Mouse (Mus musculus) cerebral cortex, adult 2 months (tissue): Measurements from ENCODE around the gene Slc13a2.

Experiments
- WGBS: fragments of 180-500 bp; shearing (Covaris S2); methylation state at CpG from one replicate; pipeline ENCODE4 v1.1.7; 2018; 5-methylcytosine and 5-hydroxymethylcytosine counted together

Slc13a2 gene

DNA sequence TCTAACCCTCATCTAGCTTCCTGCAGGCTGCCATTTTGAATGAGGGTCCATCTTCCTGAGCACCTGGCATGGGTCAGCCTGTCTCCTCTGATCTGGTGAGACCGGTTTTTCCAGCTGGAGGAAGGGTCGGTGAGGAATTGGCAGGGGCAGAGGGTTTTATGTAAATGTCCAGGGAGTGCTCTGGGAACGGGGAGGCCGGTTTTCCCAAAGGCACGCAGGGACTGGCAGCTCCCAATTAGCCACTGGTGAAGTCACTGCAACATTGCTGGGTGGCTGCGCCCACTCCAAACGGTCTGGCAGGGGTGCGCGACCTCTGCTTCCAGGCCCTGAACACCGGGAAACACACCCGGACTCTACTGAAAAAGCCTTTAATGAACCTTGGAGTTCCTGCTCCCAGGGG, 25.1 kb downstream of the Slc13a2 start:
- WGBS = 64% methylated on average over 11 of the region's 11 CpGs

GRCm38 (mm10) chr11:78392728-78393127, 29.3 kb downstream of the Slc13a2 start:
- 88% methylated on average over 3 of the region's 3 CpGs for WGBS

- WGBS = 83% methylated on average over 14 of the region's 14 CpGs
These were observed 35.4 kb downstream of the Slc13a2 start, which contains the start of gene Foxn1 for GRCm38 (mm10) chr11:78386508-78387043. Gene Foxn1, minus strand, starts transcription at chr11:78386558.

DNA sequence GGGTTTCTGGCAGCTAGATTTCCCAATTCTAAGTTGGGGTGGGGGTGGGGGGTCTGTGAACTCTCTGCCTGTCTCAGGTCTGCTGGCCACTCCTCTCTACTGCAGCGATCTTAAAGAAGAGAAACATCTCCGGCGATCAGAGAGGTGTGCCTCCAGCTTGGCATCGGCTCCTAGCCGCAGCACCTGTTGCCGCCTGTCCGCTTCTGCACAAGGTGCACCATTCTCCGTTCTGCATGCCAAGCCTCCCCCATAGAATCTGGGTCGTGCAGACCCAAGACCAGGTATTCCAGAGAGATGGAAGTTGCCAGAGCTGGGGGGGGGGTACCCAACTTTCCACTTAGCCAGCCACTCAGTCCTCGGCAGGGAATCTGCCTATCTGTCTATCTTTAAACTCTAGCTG, 36.2 kb downstream of the Slc13a2 start:
- WGBS = 82% methylated on average over 10 of the region's 10 CpGs

- 63% methylated on average over 5 of the region's 5 CpGs for WGBS
These were observed 39.3 kb downstream of the Slc13a2 start for GRCm38 (mm10) chr11:78382701-78383100.

- WGBS = 58% methylated on average over 7 of the region's 7 CpGs
These were observed 39.7 kb downstream of the Slc13a2 start for GRCm38 (mm10) chr11:78382286-78382685.

DNA sequence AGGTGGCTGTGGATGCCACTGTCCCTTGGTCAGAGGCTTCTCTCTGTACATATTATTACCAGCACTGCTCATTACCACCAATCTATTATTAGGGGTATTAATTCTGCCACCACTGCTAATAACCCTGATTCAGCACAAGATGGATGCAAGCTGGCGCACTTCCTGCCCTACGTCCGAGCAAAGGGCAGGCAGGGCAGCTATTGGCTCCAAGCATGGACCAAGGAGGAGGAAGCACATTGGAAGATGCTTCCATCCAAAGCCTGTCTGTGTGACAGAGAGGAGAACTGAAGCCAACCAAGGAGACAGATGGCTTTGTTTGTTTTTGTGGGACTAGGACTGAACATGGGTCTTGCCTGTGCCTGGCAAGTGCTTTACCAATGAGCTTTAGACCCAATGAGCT, 41.0 kb downstream of the Slc13a2 start:
- 77% methylated on average over 3 of the region's 3 CpGs for WGBS

GRCm38 (mm10) chr11:78380351-78380750, 41.7 kb downstream of the Slc13a2 start:
- 72% methylated on average over 4 of the region's 4 CpGs for WGBS

DNA sequence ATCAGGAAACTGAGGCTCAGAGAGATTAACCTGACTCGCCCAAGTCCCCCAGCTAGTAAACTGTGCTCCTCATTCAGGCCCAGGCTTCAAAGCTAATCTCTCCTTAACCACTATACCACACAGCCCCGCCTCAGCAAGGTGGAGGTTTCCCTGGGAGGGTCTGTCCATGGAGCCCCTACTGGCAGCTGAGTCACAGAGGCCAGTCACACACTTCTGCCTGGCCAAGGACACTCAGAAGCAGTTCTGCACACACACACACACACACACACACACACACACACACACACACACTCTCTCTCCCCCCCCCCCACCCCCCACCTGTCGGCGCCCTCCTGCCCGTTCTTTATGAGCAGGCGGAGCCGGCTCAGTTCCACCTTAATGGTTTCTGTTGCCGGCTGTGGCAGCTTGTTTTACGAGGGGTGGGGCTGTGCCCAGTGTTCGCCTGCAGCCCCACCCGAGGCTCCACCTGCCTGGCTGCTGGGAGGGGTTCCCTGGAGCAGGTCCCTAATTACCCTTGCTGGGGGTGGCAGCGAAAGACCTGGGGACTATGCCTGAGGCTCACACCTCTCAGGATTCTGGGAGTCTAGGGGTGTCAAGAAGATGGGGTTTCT, 44.4 kb downstream of the Slc13a2 start:
- WGBS = 54% methylated on average over 10 of the region's 12 CpGs

DNA sequence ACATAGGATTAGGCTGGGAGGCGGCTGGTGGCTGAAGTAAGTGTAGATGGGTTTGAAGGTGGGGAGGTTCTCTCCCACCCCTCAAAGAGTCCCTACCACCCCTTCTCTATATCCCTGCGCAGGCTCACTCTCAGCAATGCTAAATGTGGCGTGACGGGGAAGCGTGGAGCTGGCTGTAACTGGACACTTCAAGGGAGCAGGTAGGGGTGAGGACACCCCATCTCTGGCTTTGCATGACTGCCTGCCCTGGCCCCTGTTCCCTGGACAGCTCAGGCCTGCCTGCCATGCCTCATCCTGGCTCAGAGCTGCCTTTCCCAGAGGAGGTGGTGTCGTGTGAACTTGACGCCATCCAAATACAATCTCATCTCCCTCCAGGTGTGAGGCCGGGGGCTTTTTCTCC, 47.9 kb downstream of the Slc13a2 start:
- 93% methylated on average over 8 of the region's 8 CpGs for WGBS

- 72% methylated on average over 7 of the region's 7 CpGs for WGBS
These were observed 49.4 kb downstream of the Slc13a2 start for GRCm38 (mm10) chr11:78372610-78373009.

DNA sequence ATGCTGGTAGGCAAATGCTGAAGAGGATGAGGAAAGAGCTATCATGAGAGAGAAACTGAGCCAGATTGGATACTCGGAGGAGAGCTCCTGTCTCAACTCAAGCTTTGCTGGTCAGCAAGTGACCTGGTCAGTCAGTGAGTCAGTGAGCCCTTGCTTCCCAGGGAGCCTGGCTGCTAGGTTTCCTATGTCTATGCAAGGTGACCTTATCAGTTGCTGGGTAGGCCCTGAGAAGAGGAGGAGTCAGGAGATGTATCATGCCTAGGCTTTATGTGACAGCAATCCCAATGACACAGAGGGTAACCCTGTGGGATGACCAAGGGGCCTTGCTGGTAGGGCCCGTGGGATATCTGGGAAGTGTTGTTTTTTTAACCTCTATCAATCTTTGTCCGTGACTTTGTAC, 49.9 kb downstream of the Slc13a2 start:
- WGBS = 92% methylated on average over 3 of the region's 3 CpGs

GRCm38 (mm10) chr11:78371711-78372110, 50.3 kb downstream of the Slc13a2 start:
- 92% methylated on average over 11 of the region's 11 CpGs for WGBS

DNA sequence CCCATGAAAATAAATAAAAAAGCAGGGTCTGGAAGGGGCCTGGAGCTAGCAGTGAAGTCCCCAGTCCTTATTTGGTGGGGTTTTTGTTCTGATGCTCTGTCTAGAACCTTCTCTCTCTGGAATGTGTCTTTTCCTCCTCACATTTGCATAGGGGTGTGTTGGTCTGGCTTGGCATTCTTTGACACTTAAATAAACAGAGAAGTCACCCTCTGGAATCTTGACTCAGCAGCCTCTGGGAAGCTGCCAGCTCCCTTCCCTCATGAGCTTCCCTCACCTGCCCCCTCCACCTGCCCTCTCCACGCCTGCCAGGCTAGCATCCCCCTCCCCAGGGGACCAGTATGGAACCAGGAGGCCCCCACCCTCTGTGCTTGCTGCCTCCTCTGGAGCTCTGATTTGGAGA, 51.6 kb downstream of the Slc13a2 start:
- WGBS = 75% methylated on average over 1 of the region's 1 CpGs

DNA sequence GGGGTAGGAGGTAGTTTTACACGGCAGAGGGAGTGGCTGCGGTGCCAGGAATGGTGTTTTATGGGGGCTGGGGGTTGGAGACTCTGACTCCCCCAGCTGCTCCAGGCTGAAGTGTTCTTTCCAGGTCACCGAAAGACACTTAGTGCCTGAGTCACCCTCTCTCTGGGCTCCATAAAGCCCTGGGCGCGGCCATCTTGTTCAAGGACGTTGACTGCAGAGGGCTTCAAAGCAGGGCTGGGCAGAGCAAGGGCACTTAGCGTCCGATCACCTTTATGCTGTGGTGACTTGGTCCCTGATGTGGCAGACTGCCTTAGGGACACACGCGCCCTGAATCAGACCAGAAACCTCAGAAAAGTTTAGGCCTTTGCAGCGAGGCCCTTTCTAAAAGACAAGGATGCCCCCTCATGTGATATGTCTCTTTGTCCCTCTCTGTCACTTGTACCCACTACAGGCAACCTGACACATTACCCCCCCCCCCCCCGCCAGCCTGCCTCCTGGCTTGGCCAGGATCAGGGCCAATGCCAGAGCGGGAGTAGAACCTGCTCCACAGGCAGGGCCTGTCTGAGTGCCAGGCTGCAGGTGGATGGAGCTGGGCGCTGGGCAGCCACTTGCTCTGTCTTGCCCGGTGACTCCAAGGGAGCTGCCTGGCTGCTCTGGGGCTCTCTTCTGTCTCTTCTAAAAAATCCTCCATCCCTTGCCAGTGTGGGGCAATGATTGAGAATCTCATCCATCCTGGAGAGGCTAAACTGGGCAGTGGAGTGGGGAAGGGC, 54.4 kb downstream of the Slc13a2 start:
- WGBS = 94% methylated on average over 15 of the region's 15 CpGs

DNA sequence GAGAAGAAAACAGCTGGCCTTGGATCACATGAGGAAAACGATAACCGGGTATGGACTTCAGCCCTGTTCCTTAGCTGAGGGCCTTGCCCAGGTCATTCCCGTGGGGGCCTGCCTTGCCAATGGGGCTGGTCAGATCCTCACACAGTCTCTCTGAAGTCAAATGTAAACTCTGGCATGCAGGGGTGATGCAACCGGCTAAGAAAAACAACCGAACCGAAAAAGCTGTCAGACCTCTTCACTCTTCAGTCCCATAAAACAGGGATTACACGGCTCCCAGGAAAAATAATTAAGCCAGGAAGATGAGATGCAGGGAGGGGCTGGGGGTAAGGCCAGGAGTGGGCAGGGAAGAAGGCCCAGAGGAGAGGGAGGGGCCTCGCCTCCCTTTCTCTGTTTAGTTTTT, 57.9 kb downstream of the Slc13a2 start:
- 70% methylated on average over 8 of the region's 8 CpGs for WGBS

GRCm38 (mm10) chr11:78363309-78364007, 58.6 kb downstream of the Slc13a2 start:
- WGBS = 87% methylated on average over 13 of the region's 13 CpGs

DNA sequence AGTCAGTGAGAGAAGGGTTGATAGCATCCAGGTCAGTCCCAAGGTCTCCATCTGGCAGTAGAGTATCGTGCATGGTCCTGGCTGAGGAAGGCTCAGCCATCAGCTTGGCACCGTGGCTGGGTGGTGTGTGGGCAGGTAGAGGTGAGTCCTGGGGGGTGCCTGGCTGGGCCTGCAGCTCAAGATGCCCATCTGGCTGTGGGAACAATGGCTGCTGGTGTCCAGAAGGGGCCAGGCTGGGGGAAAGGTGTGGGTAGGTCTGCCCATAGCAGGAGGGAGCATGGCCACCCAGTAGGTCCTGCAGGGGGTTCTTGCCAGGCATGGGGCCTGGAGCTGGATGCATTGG, 61.3 kb downstream of the Slc13a2 start:
- WGBS = 68% methylated on average over 2 of the region's 2 CpGs

- 11% methylated on average over 13 of the region's 13 CpGs for WGBS
These were observed 61.8 kb downstream of the Slc13a2 start for GRCm38 (mm10) chr11:78360125-78360788.

GRCm38 (mm10) chr11:78358330-78359007, 63.5 kb downstream of the Slc13a2 start:
- WGBS = 25% methylated on average over 22 of the region's 22 CpGs

GRCm38 (mm10) chr11:78355471-78356238, 66.4 kb downstream of the Slc13a2 start:
- 29% methylated on average over 4 of the region's 4 CpGs for WGBS
